Mouse (Mus musculus) liver, postnatal 0 days (tissue): ENCODE measurements around the gene Agbl4.

Experiments used
- CTCF ChIP-seq: sonication (generic); IDR thresholded peaks from 2 replicates; pipeline ENCODE4 v1.5.1; 2016; ENCODE audit warnings: antibody characterized with exemption, low read depth
- EP300 ChIP-seq: IDR thresholded peaks from 2 replicates; pipeline ENCODE4 v1.6.1; 2016; ENCODE audit warnings: antibody characterized with exemption, low read depth, mild to moderate bottlenecking

DNA sequence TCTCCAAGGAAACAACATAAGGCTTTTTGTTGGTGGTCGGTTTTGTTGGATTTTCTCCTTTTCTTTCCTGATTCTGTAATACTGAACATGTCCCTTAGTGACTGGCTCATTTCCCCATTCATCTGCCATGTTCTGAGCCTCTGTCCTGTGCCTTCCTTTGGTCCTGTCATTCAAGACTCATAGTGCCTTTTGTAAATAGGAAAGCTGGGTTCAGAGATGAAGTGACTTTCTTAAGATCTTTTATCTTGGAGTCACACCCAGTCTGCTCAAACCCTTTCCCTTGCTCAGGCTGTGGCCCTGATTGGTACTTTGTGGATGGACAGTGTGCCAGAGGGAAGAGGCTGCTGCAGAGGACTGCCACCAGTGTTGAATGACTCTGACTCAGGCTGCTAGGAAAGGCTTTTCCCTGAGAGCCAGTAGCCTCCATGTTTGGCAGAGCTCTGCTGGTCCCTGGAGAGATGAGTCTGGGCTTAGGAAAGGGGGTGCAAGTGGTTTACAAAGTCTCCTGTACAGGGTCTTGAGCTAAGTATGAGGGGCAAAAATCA, 1047.2 kb downstream of the Agbl4 start:
- no peak for TF ChIP-seq CTCF
- TF ChIP-seq EP300: no peak
